11 mouse cellular contexts compared by ENCODE assay signal in the genomic region with DNA sequence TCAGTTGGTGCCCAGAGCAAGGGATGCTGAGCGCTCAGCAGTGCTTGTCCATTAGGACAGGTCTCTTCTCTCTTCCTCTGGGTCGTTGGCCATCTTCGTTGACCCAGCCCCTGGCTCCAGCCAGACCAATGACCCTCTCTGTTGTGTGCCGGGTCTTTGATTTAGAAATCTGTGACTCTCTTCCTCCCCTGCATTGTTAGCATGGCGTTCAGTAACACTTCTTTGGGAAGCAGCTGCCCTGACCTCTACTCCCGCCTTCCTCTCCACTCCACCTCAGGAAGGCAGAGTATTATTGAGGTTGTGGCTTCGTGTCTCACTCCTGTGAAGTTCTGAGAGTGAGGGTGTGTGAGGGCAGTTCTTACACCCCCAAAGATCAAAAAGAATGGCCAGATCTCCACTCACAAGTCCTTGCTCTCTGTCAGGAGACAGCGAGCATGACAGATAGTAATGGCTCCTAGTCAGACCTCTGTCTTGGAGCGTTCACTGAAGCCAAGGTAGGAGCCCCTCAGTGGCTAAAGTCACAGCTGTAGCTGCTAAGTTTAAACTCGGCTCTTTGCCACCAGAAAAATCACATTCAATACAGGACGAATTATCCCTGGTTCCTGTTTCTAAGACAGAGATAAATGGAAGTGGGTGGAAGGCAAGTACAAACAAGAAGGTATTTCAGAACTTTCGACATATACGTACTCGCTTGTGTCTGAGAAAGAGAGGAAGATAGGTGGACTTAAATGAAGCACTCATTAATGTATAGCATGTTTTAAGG. TPM values are rescaled to one million over a fixed set of nuclear protein-coding genes. Genes with fewer than 3 reads are reported as not detected.
A peak's percentile ranks its signal among the peaks of the same experiment; 100 is the strongest.
DNase-seq lines count a peak whose midpoint lies in the region; ATAC-seq and TF ChIP-seq lines count a peak whose summit lies in the region.
"Had no signal": no experiment of that assay in that cellular context is flagged by ENCODE, and none has a peak within 500 bp of the region (broad histone marks: within the 10 kb centered on the region; RNA-seq: fewer than 3 reads in every experiment).

No protein-coding gene starts in this region.

- no peak for TF ChIP-seq POLR2A in spleen, adult 2 months (IDR thresholded peaks at IDR 0.05; ENCODE audit: low read depth, low read length)
- TF ChIP-seq POLR2A in cerebellum, adult 2 months (IDR thresholded peaks at IDR 0.05; ENCODE audit: borderline replicate concordance, insufficient read depth, low read length) = no peak

- peaks cover 48% of the 10 kb centered on the region for H3K4me1 ChIP-seq in heart, embryonic 13.5 days
- H3K4me1 ChIP-seq in spleen, adult 2 months (ENCODE audit: control insufficient read depth, insufficient read depth, insufficient read length) = peaks cover 36% of the 10 kb centered on the region
- H3K4me1 ChIP-seq in intestine, embryonic 15.5 days (replicated peaks) = peaks cover 19% of the 10 kb centered on the region
- H3K4me1 ChIP-seq in stomach, embryonic 15.5 days = peaks cover 24% of the 10 kb centered on the region
- H3K4me1 ChIP-seq in cerebellum, adult 2 months (ENCODE audit: control insufficient read depth, insufficient read depth, low read length) = no peaks in the 10 kb centered on the region

- H3K27me3 ChIP-seq in heart, embryonic 13.5 days (replicated peaks) = no peaks in the 10 kb centered on the region
- no peaks in the 10 kb centered on the region for H3K27me3 ChIP-seq in spleen, adult 2 months (ENCODE audit: control insufficient read depth, insufficient read depth, low read length)
- H3K27me3 ChIP-seq in intestine, embryonic 15.5 days (replicated peaks) = no peaks in the 10 kb centered on the region
- no peaks in the 10 kb centered on the region for H3K27me3 ChIP-seq in stomach, embryonic 15.5 days (replicated peaks)
- H3K27me3 ChIP-seq in cerebellum, adult 2 months (ENCODE audit: control insufficient read depth, insufficient read depth, low read length) = no peaks in the 10 kb centered on the region

- no peak overlapping the region for H3K4me3 ChIP-seq in heart, embryonic 13.5 days
- H3K4me3 ChIP-seq in spleen, adult 2 months (ENCODE audit: extremely low read depth, insufficient read depth, insufficient read length) = peak overlapping the region; percentile 56
- H3K4me3 ChIP-seq in intestine, embryonic 15.5 days (replicated peaks) = no peak overlapping the region
- no peak overlapping the region for H3K4me3 ChIP-seq in stomach, embryonic 15.5 days (replicated peaks)
- H3K4me3 ChIP-seq in cerebellum, adult 2 months (replicated peaks; ENCODE audit: insufficient read depth, low read depth, low read length) = no peak overlapping the region

- whole genome bisulfite sequencing in heart, embryonic 13.5 days = 62% methylated on average over 14 of the region's 14 CpGs
- 61% methylated on average over 14 of the region's 14 CpGs for WGBS in spleen, adult 2 months
- 68% methylated on average over 14 of the region's 14 CpGs for WGBS in intestine, embryonic 15.5 days
- WGBS in stomach, embryonic 15.5 days = 56% methylated on average over 14 of the region's 14 CpGs
- WGBS in cerebellum, adult 2 months = 82% methylated on average over 14 of the region's 14 CpGs

- no peak for DNase-seq in heart, postnatal 4 days
- no peak for DNase-seq in spleen, adult 2 months (ENCODE audit: low read depth in 1 of 2, low spot score in 2 of 2)
- DNase-seq in spleen, postnatal 4 days (ENCODE audit: low spot score in 2 of 2) = no peak
- DNase-seq in cerebellum, adult 2 months = no peak
- no peak for DNase-seq in cerebellum, postnatal 25 days
- DNase-seq: adrenal gland, adult 2 months had no signal

- no peaks in the 10 kb centered on the region for H3K9me3 ChIP-seq in heart, embryonic 13.5 days
- no peaks in the 10 kb centered on the region for H3K9me3 ChIP-seq in intestine, embryonic 15.5 days
- no peaks in the 10 kb centered on the region for H3K9me3 ChIP-seq in stomach, embryonic 15.5 days
- H3K9me3 ChIP-seq: G1E had no signal

- H3K27ac ChIP-seq in heart, embryonic 13.5 days (replicated peaks) = peak overlapping the region; percentile 67
- H3K27ac ChIP-seq in spleen, adult 2 months (ENCODE audit: insufficient read depth, low read length) = peak overlapping the region; percentile 94
- H3K27ac ChIP-seq in intestine, embryonic 15.5 days = peak overlapping the region; percentile 36
- H3K27ac ChIP-seq in stomach, embryonic 15.5 days = peak overlapping the region; percentile 52
- H3K27ac ChIP-seq in cerebellum, adult 2 months (ENCODE audit: insufficient read depth, low read length) = no peak overlapping the region
- H3K27ac ChIP-seq: hindbrain, postnatal 0 days had no signal

- ATAC-seq in heart, embryonic 13.5 days (ENCODE audit: extremely low read depth, insufficient number of reproducible peaks, low FRiP score, low TSS enrichment) = no peak
- no peak for ATAC-seq in intestine, embryonic 15.5 days
- ATAC-seq in stomach, embryonic 15.5 days (ENCODE audit: insufficient read depth, low FRiP score, low read depth) = no peak
- ATAC-seq: hindbrain, postnatal 0 days had no signal

- H3K4me2 ChIP-seq in heart, embryonic 13.5 days = peak overlapping the region; percentile 41
- H3K4me2 ChIP-seq in intestine, embryonic 15.5 days (replicated peaks) = 0 out of 2 replicates have a peak overlapping the region, but pooled peaks have one; percentile 3
- H3K4me2 ChIP-seq in stomach, embryonic 15.5 days = no peak overlapping the region

- H3K9ac ChIP-seq in heart, embryonic 13.5 days = no peak overlapping the region
- no peak overlapping the region for H3K9ac ChIP-seq in intestine, embryonic 15.5 days
- no peak overlapping the region for H3K9ac ChIP-seq in stomach, embryonic 15.5 days

- H3K36me3 ChIP-seq in heart, embryonic 13.5 days = no peaks in the 10 kb centered on the region
- H3K36me3 ChIP-seq in spleen, adult 2 months (ENCODE audit: control insufficient read depth, insufficient read depth, low read length) = peaks cover 7% of the 10 kb centered on the region; the same call in 1 of the 2 replicates
- H3K36me3 ChIP-seq in intestine, embryonic 15.5 days = no peaks in the 10 kb centered on the region
- no peaks in the 10 kb centered on the region for H3K36me3 ChIP-seq in stomach, embryonic 15.5 days

- TF ChIP-seq CTCF in spleen, adult 2 months (IDR thresholded peaks at IDR 0.05; ENCODE audit: extremely low read depth, insufficient read depth, insufficient read length, insufficient replicate concordance) = no peak
- TF ChIP-seq CTCF in cerebellum, adult 2 months (IDR thresholded peaks at IDR 0.05; ENCODE audit: borderline replicate concordance, insufficient read depth, low read depth, low read length) = no peak

RNA-seq across cellular contexts. Expression of gene Gpr183, which starts 2.7 kb away (rescaled TPM):
- 2.3 and 2.5 TPM in 2 replicates for polyA plus RNA-seq in heart, embryonic 13.5 days (2015; fragmentation: Nextera tagmentation; extraction: Ambion mirVana)
- total RNA-seq in heart, postnatal 4 days (2021) = 1 to 10 TPM; 2.8 to 3.3 TPM
- 19.3 and 21.5 TPM in 2 replicates for polyA plus RNA-seq in spleen, adult 2 months (2012; rRNA removed)
- polyA plus RNA-seq in intestine, embryonic 15.5 days (2015; fragmentation: Nextera tagmentation; extraction: Ambion mirVana) = 3.7 TPM in 2 replicates
- polyA plus RNA-seq in stomach, embryonic 15.5 days (2015; fragmentation: Nextera tagmentation; extraction: Ambion mirVana) = 4.1 and 4.3 TPM in 2 replicates
- 0.33 and 0.52 TPM in 2 replicates for polyA plus RNA-seq in cerebellum, adult 2 months (2012; rRNA removed)

RNA-seq across cellular contexts. Expression of gene Gpr18, which starts 46.7 kb away (rescaled TPM):
- 0.13 TPM in 1 of 2 replicates, not detected in the other for polyA plus RNA-seq in heart, embryonic 13.5 days (2015; fragmentation: Nextera tagmentation; extraction: Ambion mirVana)
- total RNA-seq in heart, postnatal 4 days (2021) = not detected
- polyA plus RNA-seq in spleen, adult 2 months (2012; rRNA removed) = 91.9 and 111 TPM in 2 replicates
- 0.29 and 0.34 TPM in 2 replicates for polyA plus RNA-seq in intestine, embryonic 15.5 days (2015; fragmentation: Nextera tagmentation; extraction: Ambion mirVana)
- polyA plus RNA-seq in stomach, embryonic 15.5 days (2015; fragmentation: Nextera tagmentation; extraction: Ambion mirVana) = 0.28 and 0.42 TPM in 2 replicates
- polyA plus RNA-seq in cerebellum, adult 2 months (2012; rRNA removed) = 0.06 TPM in 1 of 2 replicates, not detected in the other
- total RNA-seq: hindbrain, postnatal 0 days had no signal
- polyA plus RNA-seq: G1E; hindbrain, postnatal 0 days had no signal

Comparison
In these comparisons a context has a peak if more than half of its experiments do, and no peak if none do; other contexts are left out.
1. RNA of gene Gpr18, which starts 46.7 kb away (polyA plus RNA-seq): 91.9 to 111 TPM in spleen, adult 2 months; 0.28 to 0.42 TPM in stomach, embryonic 15.5 days, 0.29 to 0.34 TPM in intestine, embryonic 15.5 days, 0.06 TPM in cerebellum, adult 2 months and 0.13 TPM in heart, embryonic 13.5 days; every median in the first group is over 10 times any median in the second.